Mouse (Mus musculus) spleen, adult 2 months (tissue): ENCODE measurements around the gene Mettl22.

Source experiments
- CTCF ChIP-seq: fragments of 200-500 bp; IDR thresholded peaks from 2 replicates; pipeline ENCODE4 v1.5.1; 2011; ENCODE audit warnings: mild to moderate bottlenecking, inconsistent platforms; ENCODE audit not compliant: insufficient read depth, insufficient read length, insufficient replicate concordance; ENCODE audit errors: extremely low read depth
- POLR2A ChIP-seq: fragments of 200-500 bp; IDR thresholded peaks from 2 replicates; pipeline ENCODE4 v1.6.1; 2011; ENCODE audit warnings: low read depth, low read length, inconsistent platforms

GRCm38 (mm10) chr16:8423626-8424114, 46.9 kb upstream of the Mettl22 start:
- TF ChIP-seq POLR2A (no peak), CTCF (no peak)
